Mouse (Mus musculus): ENCODE results near the gene Dlg2.

Gene Dlg2

GRCm38 (mm10) chr7:92321786-92322185 lies 1845.3 kb downstream of the Dlg2 start:
- DNase-seq, result no peak

- no peak for DNase-seq
Measured at GRCm38 (mm10) chr7:92322342-92323069, 1846.0 kb downstream of the Dlg2 start.

- no peak for DNase-seq
Measured at GRCm38 (mm10) chr7:92323710-92324109, 1847.2 kb downstream of the Dlg2 start.

- no peak for DNase-seq
Measured at GRCm38 (mm10) chr7:92327343-92327896, 1850.9 kb downstream of the Dlg2 start.

GRCm38 (mm10) chr7:92333220-92333898 lies 1856.9 kb downstream of the Dlg2 start:
- no peak for DNase-seq

- DNase-seq, result no peak
Measured at GRCm38 (mm10) chr7:92356542-92356941, 1880.1 kb downstream of the Dlg2 start.

GRCm38 (mm10) chr7:92363386-92363785 lies 1886.9 kb downstream of the Dlg2 start:
- DNase-seq, result no peak

- no peak for DNase-seq
Measured at GRCm38 (mm10) chr7:92363800-92364199, 1887.3 kb downstream of the Dlg2 start.

GRCm38 (mm10) chr7:92367111-92367510 lies 1890.6 kb downstream of the Dlg2 start:
- no peak for DNase-seq

- DNase-seq, result no peak
Measured at GRCm38 (mm10) chr7:92370521-92370920, 1894.0 kb downstream of the Dlg2 start.

- DNase-seq, result no peak
Measured at GRCm38 (mm10) chr7:92371638-92372037, 1895.2 kb downstream of the Dlg2 start.

GRCm38 (mm10) chr7:92373863-92374357 lies 1897.4 kb downstream of the Dlg2 start:
- DNase-seq, result no peak

GRCm38 (mm10) chr7:92383913-92384484 lies 1907.5 kb downstream of the Dlg2 start:
- DNase-seq, result no peak

- DNase-seq, result no peak
Measured at GRCm38 (mm10) chr7:92392052-92392640, 1915.7 kb downstream of the Dlg2 start.

- DNase-seq, result no peak
Measured at GRCm38 (mm10) chr7:92396783-92397182, 1920.3 kb downstream of the Dlg2 start.

- DNase-seq, result no peak
Measured at GRCm38 (mm10) chr7:92398841-92399240, 1922.4 kb downstream of the Dlg2 start.

GRCm38 (mm10) chr7:92400551-92400950 lies 1924.1 kb downstream of the Dlg2 start:
- DNase-seq, result no peak

GRCm38 (mm10) chr7:92401001-92401688 lies 1924.7 kb downstream of the Dlg2 start:
- DNase-seq, result no peak

GRCm38 (mm10) chr7:92408479-92408878 lies 1932.0 kb downstream of the Dlg2 start:
- no peak for DNase-seq

- no peak for DNase-seq
Measured at GRCm38 (mm10) chr7:92420474-92420873, 1944.0 kb downstream of the Dlg2 start.

- DNase-seq, result no peak
Measured at GRCm38 (mm10) chr7:92423017-92423416, 1946.5 kb downstream of the Dlg2 start.

- no peak for DNase-seq
Measured at GRCm38 (mm10) chr7:92424703-92425102, 1948.2 kb downstream of the Dlg2 start.

GRCm38 (mm10) chr7:92427280-92427679 lies 1950.8 kb downstream of the Dlg2 start:
- DNase-seq, result no peak

All from cerebellum, adult 11-12 months (tissue).